Mouse (Mus musculus) lung, postnatal 10 days (tissue): Measurements from ENCODE around the gene Myh8.

Experiments
- DNase-seq: peaks from one replicate; pipeline ENCODE4 v3.0.0; 2021

Gene Myh8

DNA sequence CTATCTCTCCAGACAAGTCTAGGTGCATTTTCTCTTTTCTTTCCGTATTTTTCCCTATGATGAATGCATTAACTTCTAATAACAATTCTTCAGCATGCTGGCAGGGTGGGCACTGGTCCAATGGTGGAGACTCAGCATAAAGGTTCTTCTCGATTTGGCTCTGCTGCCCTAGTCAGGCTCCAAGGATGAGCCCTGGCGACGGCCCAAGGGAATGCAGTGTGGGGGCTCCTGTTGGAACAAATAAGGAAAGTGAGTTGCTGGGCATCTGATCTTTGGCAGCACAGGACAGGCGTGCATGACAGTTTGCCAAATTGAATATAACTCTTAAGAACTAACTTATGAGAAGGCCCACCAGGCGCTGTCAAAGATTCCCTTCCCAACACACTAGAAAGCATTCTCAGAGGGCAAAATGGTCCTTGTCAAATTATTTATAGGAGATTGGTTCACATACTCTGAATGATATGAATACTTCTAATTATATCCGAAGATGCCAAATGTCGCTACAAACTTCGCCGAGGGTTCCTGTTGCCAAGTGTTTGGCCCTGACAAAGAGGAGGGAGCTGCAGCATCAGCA, at the start of gene Myh8:
Myh8 (plus strand) TSS at position 524 of the 574 bp plus-strand sequence.
- peak; percentile 16 for DNase-seq

DNA sequence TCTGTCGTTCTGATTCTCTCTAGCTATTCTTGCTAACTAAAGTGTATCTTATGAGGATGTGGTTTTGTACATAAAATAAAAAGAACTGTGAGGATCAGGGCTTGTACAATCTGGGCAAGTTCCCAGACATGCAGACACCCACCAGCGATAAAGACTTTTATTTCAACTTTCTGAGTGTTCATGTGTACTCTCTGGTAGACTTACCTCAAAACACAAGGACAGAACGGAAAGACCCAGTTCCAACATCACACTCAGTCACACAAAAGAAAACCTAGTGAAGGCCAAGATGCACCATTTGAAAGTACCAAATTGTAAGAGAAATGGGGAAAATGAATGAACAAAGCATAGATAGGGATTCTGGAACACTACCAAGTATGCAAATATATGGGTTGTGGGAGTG, 48.2 kb upstream of the Myh8 start:
- no peak for DNase-seq

DNA sequence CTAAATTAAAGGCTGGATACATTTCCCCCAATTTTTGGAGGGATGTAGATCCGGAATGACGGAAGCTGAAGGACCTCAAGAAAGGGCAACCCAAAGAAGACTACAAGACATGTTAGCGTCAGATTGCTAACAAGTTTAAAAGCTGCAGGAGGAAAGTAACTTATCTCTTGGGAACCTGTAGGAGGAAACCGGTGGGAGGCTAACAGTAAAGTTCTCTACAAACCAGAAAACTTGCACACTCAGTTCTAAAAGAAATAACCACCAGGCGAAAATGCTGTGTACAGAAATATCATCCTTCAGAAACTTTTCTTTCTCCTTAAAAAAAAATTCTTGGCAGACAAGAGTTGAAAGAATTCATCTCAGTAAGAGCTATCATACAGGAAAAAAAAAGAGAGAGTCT, 47.8 kb upstream of the Myh8 start:
- DNase-seq: no peak

DNA sequence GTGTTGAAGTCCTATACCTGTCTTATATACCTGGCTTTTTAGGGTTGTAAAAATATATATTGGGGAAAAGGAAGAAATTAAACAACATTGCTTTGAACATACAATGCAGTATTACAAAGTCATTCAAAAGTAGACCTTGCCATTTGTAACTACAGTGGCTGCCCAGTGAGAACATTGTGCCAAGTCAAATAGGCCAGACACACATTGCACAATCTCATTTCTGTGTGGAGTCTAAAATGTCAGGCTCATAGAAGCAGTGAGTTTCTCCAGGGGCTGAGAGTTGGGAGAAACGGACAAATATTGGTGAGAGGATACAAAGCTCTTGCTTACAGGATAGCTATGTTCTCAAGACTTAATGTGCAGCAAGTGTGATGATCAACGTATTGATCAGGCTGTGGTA, 47.0 kb upstream of the Myh8 start:
- DNase-seq: peak; percentile 41

DNA sequence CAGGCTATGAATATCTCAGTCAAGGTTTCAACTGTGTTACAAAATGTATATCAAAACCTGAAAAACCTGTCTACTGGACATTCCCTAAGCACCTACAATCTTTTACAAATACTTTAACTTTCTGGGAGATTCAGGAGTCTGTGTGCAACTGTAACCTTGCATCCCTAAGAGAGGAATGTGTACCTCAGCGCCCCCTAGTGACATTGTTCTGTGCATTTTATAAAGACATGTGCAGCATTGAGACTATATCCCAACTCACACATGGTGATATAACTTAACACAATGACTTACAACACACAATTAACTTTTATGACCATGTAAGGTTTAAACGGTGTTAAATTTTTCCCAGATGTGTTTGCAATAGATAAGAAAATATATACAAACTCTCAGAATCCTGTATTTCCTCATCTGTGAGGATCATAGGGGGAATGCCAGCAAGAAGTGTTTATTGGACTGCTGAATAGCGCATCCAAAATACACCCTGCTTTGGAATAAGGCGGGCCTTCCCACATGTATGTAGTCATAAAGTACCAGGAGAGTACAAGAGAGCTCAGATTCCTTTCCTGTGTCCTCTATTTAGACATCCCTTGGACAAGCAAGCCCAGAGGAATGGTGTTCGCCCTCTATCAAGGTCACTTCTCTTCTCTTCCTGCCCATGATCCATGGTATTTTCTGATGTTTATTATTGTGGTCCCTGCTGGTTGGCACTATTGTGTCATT, 41.1 kb upstream of the Myh8 start:
- peak; percentile 62 for DNase-seq

DNA sequence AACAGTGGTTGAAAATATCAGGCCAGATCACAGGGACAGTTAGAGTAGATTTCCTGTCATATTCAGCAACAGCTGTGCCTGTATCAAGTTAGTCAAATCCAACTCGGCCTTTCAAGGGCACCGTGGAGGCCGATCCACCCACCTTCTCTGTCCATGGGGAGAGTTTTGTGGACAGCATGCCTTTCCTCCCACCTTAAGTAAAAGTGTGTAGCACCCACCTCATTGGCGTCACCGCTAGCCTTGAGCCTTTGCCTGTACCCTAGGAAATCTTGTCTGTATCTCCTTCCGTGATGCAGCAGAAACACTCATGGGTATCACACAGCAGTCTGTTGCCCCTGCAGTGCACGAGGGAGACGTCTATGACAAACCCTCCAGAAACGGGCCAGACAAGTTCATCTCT, 40.1 kb upstream of the Myh8 start:
- no peak for DNase-seq

DNA sequence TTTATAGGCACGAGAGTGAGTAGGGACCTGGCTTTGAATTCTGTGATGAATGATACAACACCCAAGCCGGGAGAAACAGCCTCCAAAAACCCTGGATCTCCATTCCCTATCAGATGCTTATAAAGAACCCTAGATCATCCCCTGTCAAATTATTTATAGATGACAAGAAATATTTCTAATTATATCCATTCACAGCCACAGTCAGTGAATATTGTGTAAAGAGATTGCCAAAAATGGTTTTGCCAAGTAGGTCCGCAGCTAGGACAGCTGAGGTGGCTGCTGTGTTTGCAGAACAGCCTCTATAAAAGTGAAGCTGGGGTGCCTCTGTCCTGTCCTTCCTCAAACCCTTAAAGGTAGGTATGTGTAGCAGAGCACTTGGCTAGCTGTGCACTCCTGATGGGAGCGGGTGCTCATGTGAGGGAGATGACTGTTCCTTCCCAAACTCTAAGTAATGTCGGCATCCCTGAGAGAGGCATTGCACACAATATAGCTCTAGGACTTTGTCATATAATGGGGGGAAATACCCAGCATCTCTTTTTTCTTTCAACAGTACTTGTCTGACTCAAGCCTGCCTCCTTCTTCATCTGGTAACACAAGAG, 39.3 kb upstream of the Myh8 start, which contains the start of gene Myh4:
Myh4 (plus strand) TSS at position 549 of the 599 bp plus-strand sequence.
- no peak for DNase-seq

DNA sequence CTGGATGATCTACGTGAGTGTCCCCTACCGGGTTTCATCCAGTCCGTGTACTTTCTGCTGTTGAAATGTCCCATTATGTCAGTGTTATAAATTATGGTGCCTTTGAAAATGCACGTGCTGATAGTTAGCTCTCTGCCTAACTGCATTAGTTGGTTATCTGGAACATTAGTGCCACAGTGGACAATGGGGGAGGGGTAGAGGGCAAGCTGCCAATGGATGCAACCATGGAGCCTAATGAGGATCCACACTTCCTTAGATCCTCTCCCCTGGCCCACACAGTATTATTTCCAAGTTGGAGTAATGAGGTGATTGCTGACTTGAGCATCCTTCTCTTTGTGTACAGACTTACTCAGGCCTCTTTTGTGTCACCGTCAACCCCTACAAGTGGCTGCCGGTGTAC, 35.9 kb upstream of the Myh8 start:
- no peak for DNase-seq

DNA sequence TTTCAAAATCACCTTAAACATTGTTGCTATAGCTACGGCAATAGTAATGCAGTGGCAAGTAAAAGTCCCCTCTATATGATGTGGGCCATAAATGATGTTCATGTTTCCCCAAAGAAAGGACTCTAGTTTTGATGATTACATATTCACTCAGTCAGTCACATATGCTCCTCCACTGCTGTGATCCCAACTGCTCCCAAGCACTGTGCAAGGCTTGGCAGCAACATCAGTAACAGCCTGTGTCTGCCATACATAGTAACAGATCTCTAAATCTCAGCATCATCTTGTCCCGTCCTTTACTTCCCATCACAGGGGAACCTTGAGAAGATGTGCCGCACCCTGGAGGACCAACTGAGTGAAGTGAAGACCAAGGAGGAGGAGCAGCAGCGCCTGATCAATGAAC, 23.2 kb upstream of the Myh8 start:
- no peak for DNase-seq

DNA sequence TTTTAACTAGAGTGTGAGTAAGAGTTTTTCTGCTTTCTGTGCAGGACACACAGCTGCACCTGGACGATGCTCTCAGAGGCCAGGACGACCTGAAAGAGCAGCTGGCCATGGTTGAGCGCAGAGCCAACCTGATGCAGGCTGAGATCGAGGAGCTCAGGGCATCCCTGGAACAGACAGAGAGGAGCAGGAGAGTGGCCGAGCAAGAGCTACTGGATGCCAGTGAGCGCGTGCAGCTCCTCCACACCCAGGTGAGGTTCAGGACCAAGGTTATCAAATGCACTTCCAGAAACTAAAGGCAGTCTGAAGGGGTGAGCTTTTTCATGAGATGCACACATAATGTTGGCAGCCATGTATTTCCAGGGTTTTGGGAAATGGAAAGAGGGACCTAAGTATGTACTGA, 19.9 kb upstream of the Myh8 start:
- no peak for DNase-seq

DNA sequence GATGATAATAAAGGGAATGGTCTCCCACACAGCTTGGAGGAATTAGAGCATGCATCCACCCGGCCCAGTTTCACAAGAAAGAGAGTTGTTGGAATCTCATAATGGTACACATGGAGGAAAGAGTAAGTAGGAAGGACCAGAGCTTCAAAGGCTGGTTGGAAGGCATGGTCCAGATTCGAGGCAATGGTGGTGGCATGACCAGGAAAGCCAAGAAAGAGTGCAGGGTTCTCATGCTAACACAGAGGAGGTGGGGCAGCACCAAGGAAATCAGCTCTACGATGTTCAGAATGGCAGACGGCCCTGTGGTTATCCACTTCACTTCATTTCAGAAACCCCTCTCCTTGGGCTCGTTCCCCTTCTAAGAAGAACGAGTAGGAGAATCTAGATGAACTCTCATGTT, 16.0 kb upstream of the Myh8 start:
- DNase-seq: no peak

DNA sequence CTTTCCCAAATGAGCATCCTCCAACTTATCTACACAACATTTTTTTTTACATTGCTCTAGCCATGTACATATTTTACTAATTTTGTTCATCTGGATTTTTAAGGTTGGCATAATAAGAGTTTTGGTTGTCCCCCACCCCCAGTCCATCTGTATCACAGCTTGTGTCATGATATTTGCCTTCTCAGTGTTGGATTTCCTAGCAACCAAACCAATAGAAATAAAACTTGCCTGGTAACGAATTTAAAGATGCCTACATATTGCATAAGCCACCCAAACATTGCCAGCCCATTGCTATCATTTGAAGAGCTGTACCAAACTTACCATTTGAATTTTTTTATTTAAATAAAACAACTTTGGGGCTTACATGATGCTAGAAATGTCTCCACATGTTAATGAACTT, 16.5 kb downstream of the Myh8 start:
- DNase-seq: no peak

DNA sequence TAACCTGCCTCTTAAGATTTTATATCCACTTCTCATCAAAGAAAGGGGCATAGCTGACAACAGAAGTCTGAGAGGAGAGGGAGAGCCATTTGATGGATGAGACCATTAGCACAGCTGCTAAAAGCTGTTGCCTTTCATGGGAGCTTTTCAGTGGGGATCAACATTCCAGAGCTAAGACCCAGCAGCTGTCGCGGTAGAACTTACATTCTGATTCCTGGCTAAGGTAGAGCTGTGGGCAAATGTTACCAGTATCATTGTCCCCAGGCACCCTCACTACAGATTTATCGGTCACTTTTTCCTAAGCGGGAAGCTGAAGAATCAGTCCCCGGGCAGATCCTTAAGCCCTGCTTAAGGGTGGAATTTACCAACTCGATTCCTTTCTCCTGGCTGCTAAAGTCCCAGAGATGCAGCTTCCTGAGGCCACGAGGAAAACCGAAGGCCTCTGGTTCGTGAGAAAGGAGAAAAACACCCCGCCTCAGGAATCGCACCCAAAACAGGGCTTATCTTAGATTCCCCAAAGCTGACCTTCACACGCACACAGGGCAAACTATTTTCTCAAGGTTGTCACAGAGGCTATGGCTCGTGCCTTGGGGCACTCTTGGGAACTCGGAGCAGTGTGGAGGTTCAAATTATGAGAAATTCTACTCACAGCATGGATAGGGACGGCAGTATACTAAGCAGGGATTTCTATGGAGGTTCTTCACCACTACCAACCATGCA, 37.0 kb downstream of the Myh8 start:
- DNase-seq: no peak

DNA sequence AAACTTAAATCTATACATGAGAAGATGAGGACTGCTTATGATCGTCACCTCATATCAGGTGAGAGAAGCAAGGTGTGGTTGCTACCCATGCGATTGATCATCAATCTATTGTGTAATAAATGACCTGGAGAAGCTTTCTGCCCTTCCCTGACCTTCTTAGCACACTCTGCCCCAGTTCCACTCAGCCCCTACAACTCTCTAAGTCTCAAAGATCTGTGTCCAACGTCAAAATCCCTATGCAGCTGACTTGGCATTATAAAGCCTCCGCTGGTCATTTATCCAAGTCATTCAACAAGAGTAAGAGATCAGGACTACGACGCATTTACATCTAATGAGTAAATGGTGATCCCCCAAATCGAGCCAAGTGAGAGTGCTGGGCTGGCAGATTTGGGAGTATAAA, 44.4 kb downstream of the Myh8 start, which contains the start of gene Myh13:
Myh13 (plus strand) TSS at position 301 of the 400 bp plus-strand sequence.
- DNase-seq: no peak

DNA sequence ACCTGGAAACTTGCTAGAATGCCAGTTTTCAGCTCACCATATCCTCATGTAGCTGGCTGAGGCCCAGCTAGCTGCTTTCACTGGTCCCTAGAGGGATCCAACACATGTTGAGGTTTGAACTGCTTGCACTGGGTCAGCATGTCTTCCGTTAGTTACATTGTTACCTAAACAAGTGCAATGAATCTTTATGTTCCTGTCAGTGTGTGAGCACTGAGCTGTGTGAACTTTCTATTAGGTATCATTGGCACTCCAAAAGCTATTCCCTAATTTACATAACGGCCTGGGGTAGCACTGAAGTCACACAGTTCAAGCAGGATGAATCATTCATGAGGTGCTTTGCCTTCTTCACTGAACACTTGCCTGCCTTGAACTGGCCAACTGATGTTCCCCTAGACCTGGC, 49.6 kb downstream of the Myh8 start:
- DNase-seq: no peak

DNA sequence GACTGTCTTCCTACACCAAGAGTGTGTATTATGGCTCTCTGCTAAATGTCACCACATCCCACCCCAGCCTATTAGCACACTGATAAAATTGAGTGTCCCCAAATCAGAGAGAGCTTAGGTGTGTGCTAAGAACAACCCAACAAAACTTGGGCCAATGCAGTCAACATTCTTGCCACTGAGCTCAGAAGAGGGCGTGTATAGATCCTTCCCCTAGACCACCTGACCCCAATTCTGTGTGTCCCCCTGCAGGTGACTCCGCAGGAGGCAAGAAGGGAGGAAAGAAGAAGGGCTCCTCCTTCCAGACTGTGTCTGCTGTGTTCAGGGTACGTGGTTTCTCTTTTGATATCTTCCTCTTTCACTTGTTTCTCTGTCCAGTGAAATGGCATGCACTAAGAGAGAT, 67.6 kb downstream of the Myh8 start:
- no peak for DNase-seq

DNA sequence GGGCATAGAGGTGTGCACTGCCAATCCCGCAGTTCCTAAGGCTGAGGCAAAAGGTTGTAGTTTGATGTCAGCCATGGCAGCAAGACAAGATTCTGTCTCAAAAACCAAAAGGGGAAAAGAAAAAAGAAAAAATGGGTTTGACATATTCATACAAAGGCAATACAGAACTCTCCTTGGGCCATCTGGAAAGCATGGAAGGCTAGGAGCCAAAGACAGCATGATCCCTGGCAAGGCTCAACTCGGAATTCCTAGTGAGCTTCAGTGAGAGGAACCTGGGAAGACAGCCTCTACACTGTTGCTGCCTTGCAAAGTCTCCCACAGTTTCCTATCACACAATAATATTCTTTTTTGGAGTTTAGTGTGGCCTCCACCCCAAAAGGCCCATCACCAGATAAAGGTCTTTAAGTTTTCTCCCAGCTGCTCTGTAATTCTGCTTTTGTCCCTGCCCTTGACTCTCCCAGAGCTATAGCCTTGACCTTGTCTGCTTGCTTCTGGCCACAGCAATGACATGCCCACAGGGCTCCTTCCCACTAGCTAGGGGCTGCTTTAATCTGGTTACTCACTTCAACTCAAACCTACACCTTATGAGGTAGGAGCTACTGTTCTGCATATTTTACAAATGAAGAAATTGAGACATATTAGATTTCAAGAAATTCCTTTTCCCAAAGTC, 68.4 kb downstream of the Myh8 start:
- no peak for DNase-seq

DNA sequence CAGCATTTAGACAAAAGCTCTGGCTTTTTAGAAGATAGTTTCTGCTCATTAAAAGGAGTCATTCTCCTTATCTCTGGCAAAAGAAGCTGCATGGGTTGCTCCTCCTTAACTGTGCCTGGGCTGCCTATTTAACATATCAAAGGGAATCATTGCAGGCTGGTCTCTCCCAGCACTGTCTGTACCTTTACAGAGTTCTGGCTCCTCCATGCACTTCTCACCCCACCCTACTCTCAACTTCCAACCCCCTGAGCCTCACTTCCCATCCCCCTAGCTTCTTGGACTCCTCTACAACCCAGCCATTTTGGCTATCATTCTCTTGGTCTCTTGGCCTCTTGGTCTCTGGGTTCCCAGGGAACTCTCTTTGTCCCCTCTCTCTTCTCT, 68.9 kb downstream of the Myh8 start:
- no peak for DNase-seq

DNA sequence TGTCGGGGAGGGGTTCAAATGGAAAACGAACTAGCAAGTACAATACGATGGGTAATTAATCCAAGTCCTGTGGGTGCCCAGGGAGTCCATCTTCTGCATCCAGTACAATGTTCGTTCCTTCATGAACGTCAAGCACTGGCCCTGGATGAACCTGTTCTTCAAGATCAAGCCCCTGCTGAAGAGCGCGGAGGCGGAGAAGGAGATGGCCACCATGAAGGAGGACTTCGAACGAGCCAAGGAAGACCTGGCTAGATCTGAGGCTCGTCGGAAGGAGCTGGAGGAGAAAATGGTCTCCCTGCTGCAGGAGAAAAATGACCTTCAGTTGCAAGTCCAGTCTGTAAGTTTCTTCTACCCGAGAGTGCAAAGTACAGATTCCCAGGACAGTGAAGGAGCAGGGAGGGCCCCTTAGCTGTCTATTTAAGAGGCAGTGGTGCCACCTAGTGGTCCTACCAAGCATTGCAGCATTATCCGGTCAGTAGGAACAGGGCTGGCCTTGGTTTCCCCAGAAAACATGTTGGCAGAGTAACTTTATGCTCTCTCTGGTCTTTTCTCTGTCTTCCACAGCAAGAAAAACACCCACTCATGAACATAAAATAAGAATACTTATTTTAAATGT, 73.3 kb downstream of the Myh8 start:
- DNase-seq: peak; percentile 81

DNA sequence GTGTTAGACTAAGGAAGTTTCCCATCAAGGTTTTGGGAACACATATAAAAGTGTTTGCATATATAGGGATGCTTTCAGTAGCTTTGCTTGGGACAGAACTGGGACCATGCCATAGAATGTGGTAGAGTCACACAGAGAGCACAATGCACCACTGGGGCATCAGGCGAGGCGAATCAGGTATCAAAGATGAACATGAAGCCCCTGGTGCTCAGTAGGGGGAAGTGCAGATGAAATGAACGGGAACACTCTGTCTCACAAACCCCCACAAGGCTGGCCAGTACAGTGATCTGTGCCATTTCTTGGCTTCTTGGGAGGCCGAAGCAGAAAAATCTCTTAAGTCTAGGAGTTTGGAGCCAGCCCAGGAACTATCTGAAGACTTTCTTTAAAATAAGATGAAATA, 76.1 kb downstream of the Myh8 start:
- no peak for DNase-seq

DNA sequence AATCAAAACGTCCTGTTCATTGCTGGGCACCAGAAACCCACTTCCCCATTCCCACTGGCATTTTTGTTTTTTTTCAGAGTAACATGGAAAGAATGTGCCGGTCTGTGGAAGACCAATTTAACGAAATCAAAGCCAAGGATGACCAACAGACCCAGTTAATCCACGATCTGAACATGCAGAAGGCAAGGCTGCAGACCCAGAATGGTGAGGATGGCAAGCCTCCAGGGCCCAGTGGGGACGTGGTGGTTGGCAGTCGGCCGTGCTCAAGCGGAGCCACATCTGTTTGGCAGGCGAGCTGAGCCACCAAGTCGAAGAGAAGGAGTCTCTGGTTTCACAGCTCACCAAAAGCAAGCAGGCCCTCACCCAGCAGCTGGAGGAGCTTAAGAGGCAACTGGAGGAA, 81.1 kb downstream of the Myh8 start:
- no peak for DNase-seq
